Mouse (Mus musculus) adrenal gland, adult (tissue): ENCODE results near the gene Dnmt3a.

Experiments
- DNase-seq, 2 experiments: peaks; one replicate each; pipeline ENCODE4 v3.0.0; 2022 to 2023; ENCODE audit warnings: low spot score in 1 of 2; ENCODE audit not compliant: inconsistent age in 2 of 2

Dnmt3a gene

GRCm38 (mm10) chr12:3784729-3785128, 21.1 kb upstream of the Dnmt3a start:
- no peak for DNase-seq

GRCm38 (mm10) chr12:3787041-3787440, 18.8 kb upstream of the Dnmt3a start:
- DNase-seq: no peak

- peak in 1 of 2 experiments; percentile 78 for DNase-seq
These were observed 18.3 kb upstream of the Dnmt3a start for GRCm38 (mm10) chr12:3787541-3787940.

- DNase-seq: peak in 1 of 2 experiments; percentile 77
These were observed 17.3 kb upstream of the Dnmt3a start for GRCm38 (mm10) chr12:3788421-3789051.

GRCm38 (mm10) chr12:3789626-3790185, 16.1 kb upstream of the Dnmt3a start:
- DNase-seq: no peak

- DNase-seq: peak in 1 of 2 experiments; percentile 60
These were observed 14.6 kb upstream of the Dnmt3a start for GRCm38 (mm10) chr12:3791257-3791656.

GRCm38 (mm10) chr12:3791732-3792131, 14.1 kb upstream of the Dnmt3a start:
- DNase-seq: peak; percentile 95 to 98

- no peak for DNase-seq
These were observed 13.6 kb upstream of the Dnmt3a start for GRCm38 (mm10) chr12:3792248-3792647.

- no peak for DNase-seq
These were observed 10.2 kb upstream of the Dnmt3a start for GRCm38 (mm10) chr12:3795569-3795968.

GRCm38 (mm10) chr12:3799551-3799950, 6.3 kb upstream of the Dnmt3a start:
- DNase-seq: no peak

- peak; percentile 86 to 89 for DNase-seq
These were observed 471 bp downstream of the Dnmt3a start for GRCm38 (mm10) chr12:3806271-3806684.

- DNase-seq: peak; percentile 86 to 91
These were observed 1.1 kb downstream of the Dnmt3a start for GRCm38 (mm10) chr12:3806703-3807547.

GRCm38 (mm10) chr12:3807548-3808395, 2.0 kb downstream of the Dnmt3a start:
- peak; percentile 80 to 90 for DNase-seq

- peak; percentile 79 to 86 for DNase-seq
These were observed 2.7 kb downstream of the Dnmt3a start for GRCm38 (mm10) chr12:3808396-3808981.

- DNase-seq: peak in 1 of 2 experiments; percentile 60
These were observed 3.8 kb downstream of the Dnmt3a start for GRCm38 (mm10) chr12:3809520-3810180.

GRCm38 (mm10) chr12:3810455-3810854, 4.6 kb downstream of the Dnmt3a start:
- peak in 1 of 2 experiments; percentile 43 for DNase-seq

GRCm38 (mm10) chr12:3811596-3811995, 5.8 kb downstream of the Dnmt3a start:
- DNase-seq: peak in 1 of 2 experiments; percentile 72

- DNase-seq: no peak
These were observed 6.4 kb downstream of the Dnmt3a start for GRCm38 (mm10) chr12:3812251-3812650.

- DNase-seq: peak in 1 of 2 experiments; percentile 56
These were observed 7.3 kb downstream of the Dnmt3a start for GRCm38 (mm10) chr12:3813138-3813537.

GRCm38 (mm10) chr12:3815386-3815785, 9.6 kb downstream of the Dnmt3a start:
- DNase-seq: peak in 1 of 2 experiments; percentile 56
